Mouse (Mus musculus) 3134 (cell line): ENCODE measurements around the gene Tssk3.
"Not testable (repeated sequence)": the region's sequence is repeated elsewhere in the genome, so short reads cannot be mapped to it uniquely, and the experiment has no call there.

ENCODE experiments used
- DNase-seq: peaks from one replicate; pipeline ENCODE4 v3.0.0-alpha.2; 2011; ENCODE audit warnings: low spot score; ENCODE audit not compliant: insufficient read length; ENCODE audit errors: extremely low read depth

The Tssk3 gene

GRCm38 (mm10) chr4:129490972-129491880, at the start of gene Tssk3, which contains the start of gene Fam229a:
Gene Tssk3 (minus strand): TSS chr4:129491022.
Gene Fam229a (plus strand): TSS chr4:129491190.
- DNase-seq = no peak

GRCm38 (mm10) chr4:129540012-129540411, 49.2 kb upstream of the Tssk3 start:
- peak; percentile 21 for DNase-seq

GRCm38 (mm10) chr4:129528901-129529300, 38.1 kb upstream of the Tssk3 start:
- not testable (repeated sequence) for DNase-seq

GRCm38 (mm10) chr4:129525889-129526288, 35.1 kb upstream of the Tssk3 start:
- DNase-seq = no peak

- no peak for DNase-seq
These were observed 34.5 kb upstream of the Tssk3 start for GRCm38 (mm10) chr4:129525338-129525737.

GRCm38 (mm10) chr4:129518519-129518918, 27.7 kb upstream of the Tssk3 start:
- no peak for DNase-seq

GRCm38 (mm10) chr4:129516925-129517324, 26.1 kb upstream of the Tssk3 start:
- no peak for DNase-seq

- DNase-seq = no peak
These were observed 23.6 kb upstream of the Tssk3 start for GRCm38 (mm10) chr4:129514300-129514898.

- DNase-seq = no peak
These were observed 23.1 kb upstream of the Tssk3 start for GRCm38 (mm10) chr4:129513891-129514290.

GRCm38 (mm10) chr4:129513086-129513767, 22.4 kb upstream of the Tssk3 start, which contains the start of gene Marcksl1:
Gene Marcksl1 (plus strand): TSS chr4:129513581.
- DNase-seq = no peak

- no peak for DNase-seq
These were observed 20.7 kb upstream of the Tssk3 start for GRCm38 (mm10) chr4:129511413-129512096.

GRCm38 (mm10) chr4:129510723-129511412, 20.0 kb upstream of the Tssk3 start:
- DNase-seq = no peak

GRCm38 (mm10) chr4:129509650-129510049, 18.8 kb upstream of the Tssk3 start:
- DNase-seq = no peak

GRCm38 (mm10) chr4:129508834-129509600, 18.2 kb upstream of the Tssk3 start:
- no peak for DNase-seq

- no peak for DNase-seq
These were observed 17.4 kb upstream of the Tssk3 start for GRCm38 (mm10) chr4:129508237-129508515.

GRCm38 (mm10) chr4:129507434-129508236, 16.8 kb upstream of the Tssk3 start:
- DNase-seq = no peak

GRCm38 (mm10) chr4:129505511-129505910, 14.7 kb upstream of the Tssk3 start:
- DNase-seq = no peak

GRCm38 (mm10) chr4:129502901-129503444, 12.2 kb upstream of the Tssk3 start:
- DNase-seq = no peak
